Mouse (Mus musculus): ENCODE results near the gene Popdc3.
"Not testable (repeated sequence)": the region's sequence is repeated elsewhere in the genome, so short reads cannot be mapped to it uniquely, and the experiment has no call there.

Gene Popdc3

DNA sequence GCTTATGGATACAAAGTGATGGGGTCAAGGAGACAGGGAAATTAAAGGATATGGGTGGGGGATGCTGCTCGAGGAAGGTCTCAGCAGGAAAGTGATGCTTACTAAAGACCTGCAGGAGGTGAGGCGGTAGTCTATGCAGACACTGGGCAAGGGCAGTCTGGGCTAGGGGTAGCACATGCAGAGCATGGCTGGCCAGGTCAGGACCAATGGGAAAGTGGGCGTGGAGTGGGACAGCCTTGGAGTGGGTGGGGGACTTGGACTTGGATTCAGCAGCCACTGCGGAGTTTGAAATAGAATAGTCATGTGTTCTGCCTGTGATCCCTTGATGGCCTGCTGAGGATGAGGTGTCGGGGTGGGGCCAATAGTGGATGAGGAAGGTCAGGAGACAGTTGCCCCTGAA is 141.0 kb downstream of the Popdc3 start:
- no peak for DNase-seq (ENCODE audit: low spot score)

DNA sequence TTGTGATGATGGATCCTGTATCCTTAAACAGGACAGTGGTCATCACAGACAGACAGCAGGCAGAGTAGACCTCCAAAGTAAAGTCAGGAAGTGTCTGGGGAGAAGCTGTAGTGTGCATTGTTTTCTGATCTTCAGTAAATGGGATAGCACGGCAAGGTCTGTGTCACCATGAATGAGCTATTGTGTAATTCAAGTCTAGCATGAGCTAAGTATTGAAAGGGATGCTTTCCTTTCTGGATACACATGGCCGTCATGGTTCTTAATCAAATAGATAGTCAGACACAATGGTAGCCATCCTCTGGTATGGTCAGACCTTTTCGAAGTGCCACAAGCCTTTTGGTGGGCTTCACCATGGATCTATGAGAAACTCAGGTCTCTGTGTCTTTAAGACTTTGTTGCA is 142.4 kb downstream of the Popdc3 start:
- no peak for DNase-seq (ENCODE audit: low spot score)

DNA sequence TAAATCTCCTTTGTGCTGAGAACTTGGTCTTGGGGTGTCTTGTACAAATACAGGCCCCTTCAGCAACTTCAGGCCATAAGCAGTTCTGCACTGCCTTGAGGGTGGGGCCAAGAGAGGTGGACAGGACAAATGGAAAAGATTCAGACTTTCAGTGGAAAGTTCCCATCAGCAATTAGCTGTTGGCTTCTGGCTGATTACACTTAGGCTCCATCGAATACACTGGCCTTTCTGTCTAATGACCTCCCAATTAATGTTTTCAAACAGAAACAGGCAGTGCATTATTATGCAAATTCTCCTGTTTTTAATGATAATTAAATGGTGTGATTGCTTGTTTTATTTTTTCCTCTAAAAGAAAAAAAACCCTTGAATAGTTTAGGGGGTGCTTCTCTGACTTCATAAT is 146.3 kb downstream of the Popdc3 start:
- no peak for DNase-seq (ENCODE audit: low spot score)

DNA sequence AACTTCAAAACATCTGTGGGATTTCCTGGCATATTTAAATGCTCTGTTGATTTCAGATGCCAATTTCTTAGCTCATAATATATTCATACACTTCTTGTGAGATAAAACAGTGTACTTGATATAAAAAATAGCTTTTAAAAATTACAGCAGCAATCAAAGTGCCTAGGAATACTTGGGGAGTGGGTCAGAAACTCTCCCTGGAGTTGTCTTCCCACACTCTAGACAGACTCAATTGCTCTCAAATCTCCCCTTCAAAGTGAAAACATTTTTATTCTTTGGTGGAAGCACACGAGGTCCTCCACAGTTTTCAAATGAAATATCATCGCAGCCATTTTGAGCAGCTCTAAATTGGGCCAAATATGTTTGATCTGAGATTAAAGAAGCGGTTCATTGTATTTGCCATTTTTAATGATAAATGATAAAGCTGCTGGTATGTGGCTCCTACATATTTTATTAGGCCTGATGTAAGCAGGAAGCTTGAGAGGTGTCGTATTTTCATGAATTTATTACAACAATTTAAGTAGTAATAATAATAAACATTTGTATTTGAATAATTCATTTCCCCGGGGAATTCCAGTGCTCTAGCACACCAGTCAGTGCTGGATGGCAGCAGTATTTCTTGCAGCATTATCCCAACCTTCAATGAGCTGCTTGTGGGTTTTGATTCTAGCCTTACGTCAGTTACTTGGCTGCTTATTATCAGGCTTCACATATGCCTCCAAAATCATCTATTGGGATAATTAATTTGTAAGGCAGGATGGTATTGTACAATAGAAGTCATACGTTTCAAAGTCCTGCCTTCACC is 150.5 kb downstream of the Popdc3 start:
- DNase-seq (ENCODE audit: low spot score), result no peak

- no peak for DNase-seq (ENCODE audit: low spot score)
Measured at GRCm38 (mm10) chr10:45334925-45335324, 157.0 kb downstream of the Popdc3 start.

- no peak for DNase-seq (ENCODE audit: low spot score)
Measured at GRCm38 (mm10) chr10:45335434-45336422, 157.8 kb downstream of the Popdc3 start, which contains the start of gene Bves. Bves (plus strand) TSS chr10:45335772.

DNA sequence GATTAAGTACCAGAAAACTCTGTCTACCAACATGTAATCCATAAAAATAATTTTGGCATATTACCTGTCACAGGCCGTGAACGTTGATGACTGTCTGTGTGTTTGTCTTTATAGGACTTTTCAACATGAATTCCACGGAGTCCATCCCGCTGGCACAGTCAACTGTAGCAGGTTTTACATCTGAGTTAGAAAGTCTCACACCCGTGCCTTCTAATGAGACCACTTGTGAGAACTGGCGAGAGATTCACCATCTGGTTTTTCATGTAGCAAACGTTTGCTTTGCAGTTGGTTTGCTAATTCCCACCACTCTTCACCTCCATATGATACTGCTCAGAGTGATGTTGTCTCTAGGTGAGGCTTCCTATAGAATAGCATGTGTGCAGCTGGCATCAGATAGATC is 161.2 kb downstream of the Popdc3 start:
- no peak for DNase-seq (ENCODE audit: low spot score)

DNA sequence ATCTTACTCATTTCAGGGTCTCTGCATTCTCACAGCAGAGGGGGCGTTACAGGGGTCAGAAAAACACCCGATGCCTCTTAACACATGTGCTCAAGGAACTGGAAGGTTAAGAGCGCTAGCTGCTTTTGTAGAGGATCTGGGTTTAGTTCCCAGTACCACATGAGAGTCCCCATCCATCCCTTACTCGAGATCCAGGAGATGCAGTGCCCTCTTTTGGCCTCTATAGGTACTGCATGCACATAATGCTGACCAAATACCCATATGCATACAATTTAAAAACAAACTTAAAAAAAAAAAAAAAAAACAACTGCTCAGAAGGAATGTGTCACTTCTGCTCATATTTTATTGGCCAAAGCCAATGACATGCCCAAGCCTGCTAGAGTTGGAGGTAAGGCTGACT is 166.5 kb downstream of the Popdc3 start:
- no peak for DNase-seq (ENCODE audit: low spot score)

DNA sequence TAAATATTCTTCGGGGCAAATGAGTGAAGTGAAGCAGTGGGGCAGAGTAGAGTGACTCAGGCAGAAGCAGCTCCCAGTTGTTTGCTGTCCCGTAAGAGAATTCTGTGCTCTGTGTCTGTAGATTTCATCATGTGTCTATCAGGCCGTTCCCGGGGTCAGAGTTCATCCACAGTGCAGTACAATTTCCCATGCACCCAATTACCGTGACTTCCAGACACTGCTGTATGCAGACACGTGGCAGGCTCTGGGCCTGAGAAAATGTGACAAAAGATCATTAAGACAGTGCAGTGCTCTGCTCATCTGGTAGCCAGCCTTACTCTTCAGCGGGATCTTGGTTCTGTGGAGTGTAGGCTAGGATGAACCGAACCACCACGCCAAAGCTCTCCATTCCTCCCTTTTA is 167.3 kb downstream of the Popdc3 start:
- DNase-seq (ENCODE audit: low spot score), result no peak

DNA sequence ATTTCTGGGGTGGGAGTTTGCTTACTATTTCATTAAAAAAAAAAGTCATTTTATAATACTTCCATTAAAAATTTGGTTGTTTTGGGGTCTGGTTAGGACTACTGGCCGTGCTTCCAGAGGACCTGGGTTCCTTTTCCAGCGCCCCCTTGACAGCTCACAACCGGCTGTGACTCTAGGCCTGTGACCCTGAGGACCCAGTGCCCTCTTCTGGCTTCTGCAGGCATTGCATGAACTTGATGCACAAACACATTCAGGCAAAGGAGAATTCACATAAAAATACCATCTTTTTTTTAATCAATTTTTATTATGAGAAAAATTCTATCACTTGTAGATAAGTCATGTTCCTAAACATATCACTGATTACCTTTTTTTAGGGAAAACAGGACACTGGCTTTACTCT is 170.2 kb downstream of the Popdc3 start:
- not testable (repeated sequence) for DNase-seq (ENCODE audit: low spot score)

DNA sequence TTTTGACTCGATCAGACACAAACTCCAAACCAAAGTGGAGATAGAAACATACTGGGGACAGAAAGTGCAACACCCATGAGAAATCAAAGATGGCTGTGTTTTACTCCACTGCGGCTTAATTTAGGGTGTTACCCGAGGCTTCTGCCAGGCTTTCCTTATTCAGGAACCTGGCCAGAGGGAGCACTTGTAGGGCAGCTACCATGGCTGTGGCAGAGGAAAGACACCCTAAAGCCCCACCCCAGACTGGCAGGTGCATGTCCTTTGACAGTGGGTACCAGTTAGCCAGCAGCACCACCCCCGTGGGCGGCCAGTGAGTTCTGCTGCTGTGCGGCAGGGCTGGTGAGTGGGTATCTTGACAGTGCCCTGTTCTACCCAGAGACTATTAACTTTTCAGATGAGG is 178.2 kb downstream of the Popdc3 start:
- no peak for DNase-seq (ENCODE audit: low spot score)

DNA sequence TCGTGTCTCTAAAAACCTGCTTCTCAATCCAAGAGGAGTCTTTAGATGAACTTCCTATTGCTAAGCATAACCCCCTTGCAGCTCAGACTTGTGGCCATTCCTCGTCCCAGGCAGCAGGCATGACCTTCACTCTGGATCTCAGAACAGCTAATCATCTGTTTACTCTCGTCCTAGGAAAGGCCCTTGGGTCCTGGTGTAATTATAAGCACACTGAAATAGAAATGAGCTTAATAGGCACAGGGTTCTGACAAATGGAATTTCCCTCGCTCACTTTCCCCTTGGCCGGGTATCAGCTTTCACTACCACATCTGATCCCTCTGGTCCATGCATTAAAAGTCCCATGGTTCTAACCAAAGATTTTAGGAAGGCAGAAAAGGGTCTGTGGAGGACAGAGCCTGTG is 185.5 kb downstream of the Popdc3 start:
- no peak for DNase-seq (ENCODE audit: low spot score)

- DNase-seq (ENCODE audit: low spot score), result no peak
Measured at GRCm38 (mm10) chr10:45366987-45367705, 189.2 kb downstream of the Popdc3 start.

Data from layer of hippocampus, adult 9-10 months (tissue).